Mouse (Mus musculus): ENCODE measurements around the gene Zfp683. TPM values are rescaled to one million over a fixed set of nuclear protein-coding genes. Genes with fewer than 3 reads are reported as not detected.

Zfp683 gene
- polyA plus RNA-seq, 1 experiment from 2014 or later: not detected

GRCm38 (mm10) chr4:134017201-134017865 is 36.3 kb upstream of the Zfp683 start:
- DNase-seq (ENCODE audit: low spot score) (peak; percentile 79), ATAC-seq (ENCODE audit: insufficient number of reproducible peaks, low FRiP score, low TSS enrichment, low read depth) (peak; percentile 33)
- no peaks in the 10 kb centered on the region for H3K9me3 ChIP-seq (ENCODE audit: control insufficient read depth, low read length)
- under 1% methylated on average over 21 of the region's 21 CpGs for WGBS
- no peaks in the 10 kb centered on the region for H3K36me3 ChIP-seq (ENCODE audit: control insufficient read depth, insufficient read depth, low read length)
- H3K4me2 ChIP-seq (ENCODE audit: low read depth, severe bottlenecking): peak overlapping the region; percentile 76
- peaks cover 43% of the 10 kb centered on the region for H3K4me1 ChIP-seq (ENCODE audit: control insufficient read depth, insufficient read depth, low read length)
- H3K27ac ChIP-seq (replicated peaks; ENCODE audit: low read depth, low read length): peak overlapping the region; percentile 91
- no peak overlapping the region; the same call in 1 of the 2 replicates for H3K9ac ChIP-seq (ENCODE audit: low read length)
- no peaks in the 10 kb centered on the region for H3K27me3 ChIP-seq (ENCODE audit: control insufficient read depth, insufficient read depth, low read length)
- H3K4me3 ChIP-seq (ENCODE audit: low read depth, low read length): peak overlapping the region; percentile 30

- peak overlapping the region; percentile 91 for H3K27ac ChIP-seq (replicated peaks; ENCODE audit: low read depth, low read length)
- WGBS: under 1% methylated on average over 46 of the region's 46 CpGs
- DNase-seq (ENCODE audit: low spot score) (peak; percentile 66), ATAC-seq (ENCODE audit: insufficient number of reproducible peaks, low FRiP score, low TSS enrichment, low read depth) (peak; percentile 32; the same call in 1 of the 2 replicates)
- H3K4me1 ChIP-seq (ENCODE audit: control insufficient read depth, insufficient read depth, low read length): peaks cover 43% of the 10 kb centered on the region
- no peaks in the 10 kb centered on the region for H3K27me3 ChIP-seq (ENCODE audit: control insufficient read depth, insufficient read depth, low read length)
- H3K4me3 ChIP-seq (ENCODE audit: low read depth, low read length): peak overlapping the region; percentile 30
- no peaks in the 10 kb centered on the region for H3K9me3 ChIP-seq (ENCODE audit: control insufficient read depth, low read length)
- H3K4me2 ChIP-seq (ENCODE audit: low read depth, severe bottlenecking): peak overlapping the region; percentile 76
- H3K36me3 ChIP-seq (ENCODE audit: control insufficient read depth, insufficient read depth, low read length): no peaks in the 10 kb centered on the region
- H3K9ac ChIP-seq (ENCODE audit: low read length): peak overlapping the region; percentile 45; the same call in 1 of the 2 replicates
These were observed 35.4 kb upstream of the Zfp683 start for GRCm38 (mm10) chr4:134018038-134018778.

GRCm38 (mm10) chr4:134018779-134019145 is 34.9 kb upstream of the Zfp683 start, which contains the start of gene Lin28a:
TSS of gene Lin28a (minus strand) at chr4:134018841.
- Histone ChIP-seq H3K9me3 (ENCODE audit: control insufficient read depth, low read length) (no peaks in the 10 kb centered on the region), H3K4me2 (ENCODE audit: low read depth, severe bottlenecking) (peak within 1 kb of the TSS; percentile 76), H3K27ac (replicated peaks; ENCODE audit: low read depth, low read length) (peak within 1 kb of the TSS; percentile 91), H3K4me1 (ENCODE audit: control insufficient read depth, insufficient read depth, low read length) (peaks cover 43% of the 10 kb centered on the region), H3K27me3 (ENCODE audit: control insufficient read depth, insufficient read depth, low read length) (no peaks in the 10 kb centered on the region), H3K9ac (ENCODE audit: low read length) (peak within 1 kb of the TSS; percentile 45; the same call in 1 of the 2 replicates), H3K4me3 (ENCODE audit: low read depth, low read length) (peak within 1 kb of the TSS; percentile 30), H3K36me3 (ENCODE audit: control insufficient read depth, insufficient read depth, low read length) (no peaks in the 10 kb centered on the region)
- no peak for ATAC-seq (ENCODE audit: insufficient number of reproducible peaks, low FRiP score, low TSS enrichment, low read depth)
- 0% methylated on average over 9 of the region's 9 CpGs for WGBS
- DNase-seq (ENCODE audit: low spot score): peak; percentile 57

GRCm38 (mm10) chr4:134019210-134019609 is 34.4 kb upstream of the Zfp683 start:
- H3K36me3 ChIP-seq (ENCODE audit: control insufficient read depth, insufficient read depth, low read length): no peaks in the 10 kb centered on the region
- no peaks in the 10 kb centered on the region for H3K27me3 ChIP-seq (ENCODE audit: control insufficient read depth, insufficient read depth, low read length)
- WGBS: 2% methylated on average over 9 of the region's 10 CpGs
- H3K4me2 ChIP-seq (ENCODE audit: low read depth, severe bottlenecking): peak overlapping the region; percentile 76; the same call in 1 of the 2 replicates
- no peaks in the 10 kb centered on the region for H3K9me3 ChIP-seq (ENCODE audit: control insufficient read depth, low read length)
- ATAC-seq (ENCODE audit: insufficient number of reproducible peaks, low FRiP score, low TSS enrichment, low read depth) (no peak), DNase-seq (ENCODE audit: low spot score) (peak; percentile 57)
- H3K4me3 ChIP-seq (ENCODE audit: low read depth, low read length): peak overlapping the region; percentile 30; the same call in 1 of the 2 replicates
- H3K9ac ChIP-seq (ENCODE audit: low read length): no peak overlapping the region
- H3K27ac ChIP-seq (replicated peaks; ENCODE audit: low read depth, low read length): no peak overlapping the region
- peaks cover 43% of the 10 kb centered on the region for H3K4me1 ChIP-seq (ENCODE audit: control insufficient read depth, insufficient read depth, low read length)

DNA sequence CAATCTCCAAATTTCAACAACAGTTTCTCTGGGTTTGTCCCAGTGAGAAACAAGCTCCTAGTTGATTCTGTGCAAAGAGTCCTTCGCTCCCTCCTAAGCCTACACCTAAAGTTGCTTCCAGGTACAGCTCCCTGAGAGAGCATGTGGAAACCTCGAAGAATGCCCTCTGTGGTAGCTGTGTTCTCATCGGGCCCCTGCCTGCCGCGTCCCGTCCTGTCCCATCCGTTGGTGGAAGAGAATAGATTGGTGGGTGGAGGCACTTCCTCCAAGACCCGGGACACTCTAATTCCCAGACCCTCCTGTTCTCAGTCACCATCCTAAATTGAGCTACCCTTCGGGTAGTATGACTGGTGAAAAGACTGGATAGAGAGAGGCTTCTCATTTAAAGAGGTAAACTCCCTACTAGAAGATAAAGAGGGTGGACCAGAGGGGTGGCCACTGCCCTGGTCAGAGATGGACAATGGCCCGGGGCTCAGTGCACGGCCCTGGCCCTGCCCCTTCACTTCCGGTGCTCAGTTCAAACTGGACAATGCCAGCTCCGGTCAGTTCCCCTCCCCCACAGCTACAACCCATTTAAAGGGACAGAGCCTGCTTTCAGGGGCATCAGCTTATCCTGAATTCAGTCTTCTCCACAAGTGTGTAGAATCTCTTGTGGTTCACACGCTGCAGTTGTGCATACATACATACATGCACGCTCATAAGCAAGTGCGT is 33.8 kb upstream of the Zfp683 start:
- 2% methylated on average over 16 of the region's 16 CpGs for WGBS

DNA sequence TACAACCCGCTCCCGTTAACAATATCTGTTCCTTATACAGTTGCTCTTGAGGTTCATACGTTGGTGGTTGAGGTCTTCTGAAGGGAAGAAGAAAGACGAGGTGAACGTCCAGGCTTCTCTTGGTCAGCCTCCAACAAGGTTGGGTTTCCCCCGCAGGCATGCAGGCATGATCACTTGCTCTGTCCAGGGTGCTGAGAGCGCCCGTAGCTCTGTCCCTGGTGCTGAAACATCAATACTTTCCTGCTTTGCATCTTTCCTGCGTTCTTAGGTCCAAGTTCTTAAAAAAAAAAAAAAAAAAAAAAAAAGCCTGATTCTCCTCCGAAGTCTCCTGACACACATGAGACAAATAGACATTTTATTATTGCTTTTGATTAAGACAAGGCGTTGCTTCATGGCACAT is 33.0 kb upstream of the Zfp683 start:
- H3K4me1 ChIP-seq (ENCODE audit: control insufficient read depth, insufficient read depth, low read length): peaks cover 41% of the 10 kb centered on the region
- 4% methylated on average over 11 of the region's 11 CpGs for WGBS
- no peak overlapping the region for H3K4me2 ChIP-seq (ENCODE audit: low read depth, severe bottlenecking)

More for the DNA sequence above, 33.8 kb upstream of the Zfp683 start:
- peak; percentile 31 for DNase-seq (ENCODE audit: low spot score)
- H3K9ac ChIP-seq (ENCODE audit: low read length): no peak overlapping the region
- no peak overlapping the region for H3K4me3 ChIP-seq (ENCODE audit: low read depth, low read length)
- H3K4me2 ChIP-seq (ENCODE audit: low read depth, severe bottlenecking): peak overlapping the region; percentile 18; the same call in 1 of the 2 replicates
- H3K4me1 ChIP-seq (ENCODE audit: control insufficient read depth, insufficient read depth, low read length): peaks cover 43% of the 10 kb centered on the region
- no peaks in the 10 kb centered on the region for H3K9me3 ChIP-seq (ENCODE audit: control insufficient read depth, low read length)
- no peak overlapping the region for H3K27ac ChIP-seq (replicated peaks; ENCODE audit: low read depth, low read length)
- H3K27me3 ChIP-seq (ENCODE audit: control insufficient read depth, insufficient read depth, low read length): no peaks in the 10 kb centered on the region
- ATAC-seq (ENCODE audit: insufficient number of reproducible peaks, low FRiP score, low TSS enrichment, low read depth): no peak
- H3K36me3 ChIP-seq (ENCODE audit: control insufficient read depth, insufficient read depth, low read length): no peaks in the 10 kb centered on the region

DNA sequence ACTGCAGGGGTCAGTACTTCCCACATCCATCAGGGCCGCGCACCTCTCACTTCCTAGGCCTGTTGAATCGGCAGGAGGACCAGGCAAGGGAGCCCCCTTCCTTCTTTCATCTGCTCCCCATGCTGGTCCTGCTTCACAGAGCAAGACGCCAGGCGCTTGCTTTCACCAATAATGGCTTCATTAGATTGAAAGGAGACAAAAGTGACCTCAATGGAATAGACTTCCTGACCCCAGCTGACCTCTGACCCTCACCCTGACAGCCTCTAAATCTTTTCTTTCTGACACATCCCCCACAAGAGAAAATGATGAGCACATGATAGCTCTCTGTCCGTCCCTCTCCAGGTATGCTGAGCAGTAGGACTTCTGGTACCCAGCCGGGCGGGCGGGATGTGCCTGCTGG is 27.8 kb upstream of the Zfp683 start:
- no peaks in the 10 kb centered on the region for H3K36me3 ChIP-seq (ENCODE audit: control insufficient read depth, insufficient read depth, low read length)
- H3K27ac ChIP-seq (replicated peaks; ENCODE audit: low read depth, low read length): no peak overlapping the region
- no peak overlapping the region for H3K4me3 ChIP-seq (ENCODE audit: low read depth, low read length)
- no peaks in the 10 kb centered on the region for H3K9me3 ChIP-seq (ENCODE audit: control insufficient read depth, low read length)
- no peaks in the 10 kb centered on the region for H3K27me3 ChIP-seq (ENCODE audit: control insufficient read depth, insufficient read depth, low read length)
- 56% methylated on average over 9 of the region's 9 CpGs for WGBS
- H3K9ac ChIP-seq (ENCODE audit: low read length): no peak overlapping the region
- no peak for ATAC-seq (ENCODE audit: insufficient number of reproducible peaks, low FRiP score, low TSS enrichment, low read depth)
- no peak overlapping the region for H3K4me2 ChIP-seq (ENCODE audit: low read depth, severe bottlenecking)
- DNase-seq (ENCODE audit: low spot score): no peak
- H3K4me1 ChIP-seq (ENCODE audit: control insufficient read depth, insufficient read depth, low read length): no peaks in the 10 kb centered on the region

More for the DNA sequence above, 33.0 kb upstream of the Zfp683 start:
- DNase-seq (ENCODE audit: low spot score): peak; percentile 93
- Histone ChIP-seq H3K27me3 (ENCODE audit: control insufficient read depth, insufficient read depth, low read length) (no peaks in the 10 kb centered on the region), H3K36me3 (ENCODE audit: control insufficient read depth, insufficient read depth, low read length) (no peaks in the 10 kb centered on the region), H3K9me3 (ENCODE audit: control insufficient read depth, low read length) (no peaks in the 10 kb centered on the region), H3K9ac (ENCODE audit: low read length) (no peak overlapping the region), H3K27ac (replicated peaks; ENCODE audit: low read depth, low read length) (no peak overlapping the region), H3K4me3 (ENCODE audit: low read depth, low read length) (no peak overlapping the region)
- no peak for ATAC-seq (ENCODE audit: insufficient number of reproducible peaks, low FRiP score, low TSS enrichment, low read depth)

- no peak overlapping the region for H3K27ac ChIP-seq (replicated peaks; ENCODE audit: low read depth, low read length)
These were observed 17.7 kb upstream of the Zfp683 start for GRCm38 (mm10) chr4:134035953-134036352.

More at GRCm38 (mm10) chr4:134035953-134036352, 17.7 kb upstream of the Zfp683 start:
- Histone ChIP-seq H3K36me3 (ENCODE audit: control insufficient read depth, insufficient read depth, low read length) (no peaks in the 10 kb centered on the region), H3K9ac (ENCODE audit: low read length) (no peak overlapping the region), H3K27me3 (ENCODE audit: control insufficient read depth, insufficient read depth, low read length) (no peaks in the 10 kb centered on the region), H3K4me1 (ENCODE audit: control insufficient read depth, insufficient read depth, low read length) (no peaks in the 10 kb centered on the region), H3K9me3 (ENCODE audit: control insufficient read depth, low read length) (no peaks in the 10 kb centered on the region), H3K4me2 (ENCODE audit: low read depth, severe bottlenecking) (no peak overlapping the region), H3K4me3 (ENCODE audit: low read depth, low read length) (no peak overlapping the region)
- 6% methylated on average over 16 of the region's 16 CpGs for WGBS
- DNase-seq (ENCODE audit: low spot score): peak; percentile 93
- no peak for ATAC-seq (ENCODE audit: insufficient number of reproducible peaks, low FRiP score, low TSS enrichment, low read depth)
